Mouse (Mus musculus): ENCODE results near the gene Myo9a.
"Not testable (repeated sequence)": the region's sequence is repeated elsewhere in the genome, so short reads cannot be mapped to it uniquely, and the experiment has no call there.

DNA sequence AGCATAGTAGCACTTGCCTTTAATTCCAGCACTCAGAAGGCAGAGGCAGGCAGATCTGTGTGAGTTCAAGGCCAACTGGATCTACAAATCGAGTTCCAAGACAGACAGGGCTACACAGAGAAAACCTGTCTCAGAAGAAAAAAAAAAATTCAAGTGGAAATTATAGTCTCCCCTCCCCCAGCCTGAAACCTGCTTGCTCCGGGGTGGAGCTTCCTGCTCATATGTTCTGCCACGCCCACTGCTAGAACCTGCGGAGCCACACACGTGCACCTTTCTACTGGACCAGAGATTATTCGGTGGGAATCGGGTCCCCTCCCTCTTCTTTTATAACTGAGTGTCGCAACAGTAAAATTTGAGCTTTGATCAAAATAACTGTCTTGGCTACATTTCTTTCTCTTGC is 185.2 kb downstream of the Myo9a start:
- TF ChIP-seq CTCF (IDR thresholded peaks at IDR 0.05; ENCODE audit: borderline replicate concordance, extremely low read depth, insufficient read depth, insufficient read length); POLR2A (IDR thresholded peaks at IDR 0.05; ENCODE audit: borderline replicate concordance, extremely low read depth, insufficient read depth, insufficient read length, poor library complexity, severe bottlenecking): not testable (repeated sequence)
